Mouse (Mus musculus) sigmoid colon, adult 10 weeks (tissue): ENCODE results near the gene Olfr341. TPM values are rescaled to one million over a fixed set of nuclear protein-coding genes. Genes with fewer than 3 reads are reported as not detected.

Experiments
- polyA plus RNA-seq: library from polyadenylated mRNA; stranded (reverse); fragments of 350-450 nt; fragmentation: Illumina TruSeq; extraction: RNeasy Lipid Tissue Mini Kit (QIAGEN cat#74804); gene quantifications from one replicate; pipeline ENCODE4 v1.2.3, GENCODE M21; 2014; ENCODE audit warnings: low read depth, low replicate concordance

Olfr341 gene
- not detected for polyA plus RNA-seq

DNA sequence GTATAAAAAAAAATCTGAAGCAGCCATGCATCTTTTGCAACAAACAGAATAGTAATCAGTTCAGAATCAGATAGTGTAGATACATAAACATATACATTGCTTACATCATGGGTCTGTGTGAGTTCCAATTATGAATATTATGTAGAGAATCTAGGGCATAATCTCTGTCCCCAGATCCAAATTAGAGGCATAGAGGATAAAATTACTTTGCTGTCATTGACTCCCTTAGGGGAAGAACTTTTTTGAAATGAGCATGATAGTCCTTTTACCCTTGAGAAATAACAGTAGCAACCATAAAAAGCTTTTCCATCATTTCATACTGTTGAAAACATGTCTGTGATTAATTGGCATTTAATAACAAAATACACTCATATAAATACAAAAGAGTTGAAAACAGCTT is at the start of gene Olfr341:
Olfr341 (minus strand) TSS at position 101 of the 400 bp plus-strand sequence.

DNA sequence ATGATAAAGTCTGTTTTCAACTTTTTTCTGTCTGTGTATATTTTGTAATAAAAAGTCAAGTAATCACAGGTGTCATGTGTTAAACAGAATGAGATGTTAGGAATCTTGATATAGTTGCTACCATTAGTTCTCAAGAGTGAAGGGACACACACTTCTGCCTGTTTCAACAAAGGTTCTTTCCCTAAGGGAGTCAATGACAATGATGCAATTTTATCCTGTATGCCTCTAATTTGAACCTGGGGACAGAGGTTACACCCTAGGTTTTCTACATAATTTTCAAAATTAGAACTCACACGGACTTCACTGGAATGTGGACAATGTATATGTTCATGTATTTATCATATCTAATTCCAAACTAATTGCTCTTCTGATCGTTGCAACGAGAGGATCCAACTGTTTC is 42.4 kb upstream of the Olfr341 start, which contains the start of gene Olfr342:
Olfr342 (plus strand) TSS at position 301 of the 400 bp plus-strand sequence.

DNA sequence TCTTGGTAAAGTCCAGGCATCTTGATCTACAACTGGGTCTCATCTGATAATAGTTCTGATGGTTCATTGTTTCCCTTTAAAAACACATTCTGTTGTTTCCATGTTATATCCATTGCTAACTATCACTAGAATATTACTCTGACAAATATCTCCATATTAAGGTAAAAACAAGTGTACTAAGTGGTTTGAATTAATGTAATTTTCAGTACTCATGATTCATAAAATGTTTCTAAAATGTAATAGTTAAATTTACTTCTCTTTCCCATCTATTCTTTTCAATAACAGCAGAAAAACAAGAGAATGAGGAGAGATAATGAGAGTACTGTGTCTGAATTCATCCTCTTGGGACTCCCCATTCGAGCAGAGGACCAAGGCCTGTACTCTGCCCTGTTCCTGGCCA is 30.0 kb downstream of the Olfr341 start, which contains the start of gene Olfr340:
Olfr340 (plus strand) TSS at position 301 of the 400 bp plus-strand sequence.

Other genes starting within 250 kb of the Olfr341 start
- not detected for gene Olfr338, start 108.9 kb downstream of the Olfr341 start, polyA plus RNA-seq
- not detected for gene Olfr339, start 63.5 kb downstream of the Olfr341 start, polyA plus RNA-seq
- gene Olfr340, start 29.9 kb downstream of the Olfr341 start, polyA plus RNA-seq = not detected
- gene Olfr342, start 42.5 kb upstream of the Olfr341 start, polyA plus RNA-seq = not detected
- gene Olfr344, start 84.2 kb upstream of the Olfr341 start, polyA plus RNA-seq = not detected
- not detected for gene Olfr345, start 157.6 kb upstream of the Olfr341 start, polyA plus RNA-seq
- not detected for gene Olfr346, start 203.3 kb upstream of the Olfr341 start, polyA plus RNA-seq
- not detected for gene Olfr347, start 249.4 kb upstream of the Olfr341 start, polyA plus RNA-seq